Mouse (Mus musculus) bone marrow macrophage, adult 2 months (primary cell): ENCODE results near the gene Osbpl7.

ENCODE experiments used
- CTCF ChIP-seq: IDR thresholded peaks from 2 replicates; pipeline ENCODE4 v1.5.1; 2012; ENCODE audit warnings: low read depth, mild to moderate bottlenecking, low read length, moderate library complexity
- POLR2A ChIP-seq: IDR thresholded peaks from 2 replicates; pipeline ENCODE4 v1.6.1; 2012; ENCODE audit warnings: mild to moderate bottlenecking, low read depth, low read length, borderline replicate concordance

DNA sequence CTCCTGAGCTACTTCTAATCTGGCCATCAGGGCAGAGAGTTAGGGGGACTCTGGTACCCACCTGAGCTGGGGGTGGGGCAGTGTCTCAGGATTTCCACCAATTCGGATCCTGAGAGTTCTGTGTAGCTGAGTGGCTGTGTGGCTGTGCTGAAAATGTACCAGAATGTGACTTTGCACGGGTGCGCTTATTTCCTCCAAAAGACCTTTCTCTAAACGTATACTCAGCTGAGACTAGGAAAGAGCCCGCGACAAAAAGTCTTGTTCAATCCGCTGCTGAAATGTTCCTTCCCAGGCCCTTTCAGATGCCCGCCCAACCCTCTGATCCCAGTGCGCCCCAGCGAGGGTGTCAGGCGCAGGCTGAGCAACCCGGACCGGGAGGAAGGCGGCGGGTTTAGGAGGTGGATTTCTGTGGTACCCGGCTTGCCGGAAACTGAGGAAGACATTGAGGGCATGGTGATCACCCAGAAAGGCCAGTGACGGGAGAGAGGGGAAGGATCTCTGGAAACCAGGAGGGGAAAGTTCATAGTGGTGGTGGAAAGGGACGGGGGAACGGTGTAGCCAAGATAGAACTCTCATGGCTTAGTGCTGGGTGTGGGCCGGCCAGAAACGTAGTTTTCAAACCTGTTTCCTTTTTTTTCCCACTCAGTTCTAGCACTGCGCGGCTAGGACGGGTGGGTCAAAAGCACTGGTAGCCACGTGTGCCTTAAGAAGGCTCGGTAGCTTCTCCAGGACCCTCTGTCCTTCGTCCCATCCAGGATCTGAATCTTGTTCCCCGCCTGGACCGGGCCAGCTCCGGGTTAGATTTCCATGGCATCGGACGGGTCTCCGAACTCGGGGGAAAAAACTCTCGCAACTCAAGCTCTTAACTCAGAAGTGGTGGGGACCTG is 32.5 kb upstream of the Osbpl7 start:
- TF ChIP-seq POLR2A (no peak), CTCF (no peak)
